Mouse (Mus musculus) intestine, embryonic 14.5 days (tissue): ENCODE results near the gene Cdh8. TPM values are rescaled to one million over a fixed set of nuclear protein-coding genes. Genes with fewer than 3 reads are reported as not detected.

ENCODE experiments used
- ATAC-seq: fragments of 200-750 bp; cut with Nextera tagmentation; replicated peaks from 2 replicates; pipeline ENCODE4 v1.8.0; 2017; ENCODE audit warnings: low read depth, moderate number of reproducible peaks, moderate TSS enrichment, moderate library complexity; ENCODE audit not compliant: low FRiP score, low TSS enrichment
- DNase-seq: peaks from one replicate; pipeline ENCODE4 v3.0.0-alpha.2; 2018; ENCODE audit warnings: low spot score
- H3K27ac ChIP-seq: fragments of 300-500 bp; sonication (generic); 2 replicates; pipeline ENCODE4 v1.5.1; 2014; ENCODE audit warnings: low read depth, mild to moderate bottlenecking, control low read depth
- H3K27me3 ChIP-seq: fragments of 300-500 bp; sonication (generic); replicated peaks from 2 replicates; pipeline ENCODE4 v1.6.1; 2014; ENCODE audit warnings: low read length, control low read depth; ENCODE audit not compliant: control insufficient read depth, insufficient read depth
- H3K36me3 ChIP-seq: fragments of 300-500 bp; sonication (generic); 2 replicates; pipeline ENCODE4 v1.6.1; 2014; ENCODE audit warnings: low read length, control low read depth; ENCODE audit not compliant: control insufficient read depth, insufficient read depth
- H3K4me1 ChIP-seq: fragments of 300-500 bp; sonication (generic); replicated peaks from 2 replicates; pipeline ENCODE4 v1.6.1; 2014; ENCODE audit warnings: low read length, control low read depth, mixed read lengths; ENCODE audit not compliant: control insufficient read depth, insufficient read depth
- H3K4me2 ChIP-seq: fragments of 300-500 bp; sonication (generic); 2 replicates; pipeline ENCODE4 v1.6.1; 2014; ENCODE audit warnings: low read length
- H3K4me3 ChIP-seq: fragments of 300-500 bp; sonication (generic); 2 replicates; pipeline ENCODE4 v1.5.1; 2014; ENCODE audit warnings: low read depth, low read length, control low read depth, mixed read lengths
- H3K9ac ChIP-seq: fragments of 300-500 bp; sonication (generic); 2 replicates; pipeline ENCODE4 v1.6.1; 2014; ENCODE audit warnings: mild to moderate bottlenecking, low read length
- H3K9me3 ChIP-seq: fragments of 300-500 bp; sonication (generic); 2 replicates; pipeline ENCODE4 v1.6.1; 2016; ENCODE audit warnings: low read length, control low read depth; ENCODE audit not compliant: control insufficient read depth
- WGBS: fragments of 180-500 bp; shearing (Covaris S2); extraction: QIAGEN DNeasy Blood & Tissue Kit; methylation state at CpG from one replicate; pipeline ENCODE4 v1.1.7; 2014; 5-methylcytosine and 5-hydroxymethylcytosine counted together
- polyA plus RNA-seq: library from polyadenylated mRNA; unstranded; fragments of >200 nt; fragmentation: Nextera tagmentation; extraction: Ambion mirVana; gene quantifications from 2 replicates; pipeline ENCODE4 v1.2.1, GENCODE M21; 2014

The Cdh8 gene
- polyA plus RNA-seq, 1 experiment from 2014 or later: 1.1 TPM

DNA sequence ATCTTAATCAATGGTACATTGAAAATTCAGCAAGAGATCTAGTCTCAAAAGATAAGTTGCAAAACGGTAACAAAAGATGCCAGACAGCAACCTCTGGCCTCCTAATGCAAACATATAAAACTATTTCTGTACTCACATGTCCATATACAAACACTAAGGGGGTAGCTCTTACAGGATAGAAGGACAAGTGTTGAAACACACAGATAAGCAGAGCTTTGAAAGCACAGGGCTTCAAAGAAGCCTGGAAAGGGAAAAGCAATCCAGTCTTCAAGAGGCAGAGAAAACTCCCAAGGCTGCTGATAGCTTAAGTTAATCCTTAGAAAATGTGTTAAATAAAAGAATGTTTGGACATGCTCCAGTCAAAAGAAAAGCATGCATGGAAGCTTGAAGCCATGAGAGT, 77.0 kb downstream of the Cdh8 start:
- Histone ChIP-seq H3K27ac (no peak overlapping the region), H3K9me3 (no peaks in the 10 kb centered on the region), H3K36me3 (no peaks in the 10 kb centered on the region), H3K4me3 (no peak overlapping the region), H3K4me1 (no peaks in the 10 kb centered on the region), H3K9ac (no peak overlapping the region), H3K4me2 (no peak overlapping the region), H3K27me3 (no peaks in the 10 kb centered on the region)
- ATAC-seq (no peak), DNase-seq (no peak)
- 31% methylated on average over 1 of the region's 1 CpGs for WGBS

GRCm38 (mm10) chr8:99327559-99327958, 88.7 kb downstream of the Cdh8 start:
- no peak overlapping the region for H3K27ac ChIP-seq
- no peak overlapping the region for H3K4me3 ChIP-seq
- no peaks in the 10 kb centered on the region for H3K27me3 ChIP-seq
- WGBS: 63% methylated on average over 5 of the region's 5 CpGs
- H3K9ac ChIP-seq: no peak overlapping the region
- H3K4me1 ChIP-seq: no peaks in the 10 kb centered on the region
- H3K36me3 ChIP-seq: no peaks in the 10 kb centered on the region
- DNase-seq: no peak
- no peak overlapping the region for H3K4me2 ChIP-seq
- no peak for ATAC-seq
- no peaks in the 10 kb centered on the region for H3K9me3 ChIP-seq

DNA sequence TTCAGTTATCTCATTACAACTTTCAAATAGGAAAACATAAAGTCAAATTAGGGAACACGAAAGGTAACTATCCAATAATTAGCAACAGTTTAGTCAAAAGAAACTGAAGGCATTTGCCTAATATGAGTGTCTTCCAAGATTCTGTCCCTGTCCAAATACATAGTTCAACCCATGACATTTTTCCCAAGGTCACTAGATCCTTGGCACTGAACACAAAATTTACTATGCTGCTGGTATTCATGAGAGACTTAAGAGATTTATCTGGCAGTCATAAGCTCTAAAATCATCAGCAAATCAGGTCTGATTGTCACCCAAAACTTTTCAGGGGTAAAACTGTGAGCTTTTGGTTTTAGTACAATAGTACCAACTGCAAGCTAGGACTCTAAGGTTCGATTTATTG, 101.7 kb downstream of the Cdh8 start:
- DNase-seq: no peak
- no peak overlapping the region for H3K9ac ChIP-seq
- H3K4me3 ChIP-seq: no peak overlapping the region
- WGBS: 74% methylated on average over 2 of the region's 2 CpGs
- no peaks in the 10 kb centered on the region for H3K27me3 ChIP-seq
- H3K27ac ChIP-seq: no peak overlapping the region
- ATAC-seq: no peak
- H3K9me3 ChIP-seq: no peaks in the 10 kb centered on the region
- no peaks in the 10 kb centered on the region for H3K36me3 ChIP-seq
- no peaks in the 10 kb centered on the region for H3K4me1 ChIP-seq
- no peak overlapping the region for H3K4me2 ChIP-seq

DNA sequence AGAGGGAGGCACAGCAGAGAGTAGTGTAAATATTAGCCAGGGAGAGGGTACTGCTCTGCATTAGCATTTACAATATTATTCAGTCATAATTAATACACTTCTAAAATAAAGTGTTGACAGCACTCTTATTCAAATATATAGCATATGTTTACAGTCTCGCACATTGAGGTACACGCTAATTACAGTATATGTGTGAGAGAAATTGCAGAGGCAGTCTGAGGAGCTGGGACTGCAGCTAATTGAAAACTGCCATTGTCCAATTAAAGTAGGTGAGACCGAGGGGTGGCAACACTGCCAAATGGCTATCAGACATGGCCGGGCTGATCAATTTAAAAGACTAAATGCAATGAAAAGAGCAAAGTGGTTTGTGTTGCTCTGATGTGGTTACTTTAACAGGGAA, 112.1 kb downstream of the Cdh8 start:
- Histone ChIP-seq H3K4me3 (no peak overlapping the region), H3K4me1 (no peaks in the 10 kb centered on the region), H3K27me3 (no peaks in the 10 kb centered on the region), H3K27ac (no peak overlapping the region), H3K9me3 (no peaks in the 10 kb centered on the region), H3K9ac (no peak overlapping the region), H3K36me3 (no peaks in the 10 kb centered on the region), H3K4me2 (no peak overlapping the region)
- DNase-seq (no peak), ATAC-seq (no peak)
- WGBS: 88% methylated on average over 4 of the region's 4 CpGs

- Histone ChIP-seq H3K9me3 (no peaks in the 10 kb centered on the region), H3K27me3 (no peaks in the 10 kb centered on the region), H3K4me1 (no peaks in the 10 kb centered on the region), H3K9ac (no peak overlapping the region), H3K4me3 (no peak overlapping the region), H3K4me2 (no peak overlapping the region), H3K27ac (no peak overlapping the region), H3K36me3 (no peaks in the 10 kb centered on the region)
- ATAC-seq: no peak
- WGBS: 85% methylated on average over 1 of the region's 1 CpGs
- no peak for DNase-seq
Observed at GRCm38 (mm10) chr8:99290201-99290600, 126.1 kb downstream of the Cdh8 start.

DNA sequence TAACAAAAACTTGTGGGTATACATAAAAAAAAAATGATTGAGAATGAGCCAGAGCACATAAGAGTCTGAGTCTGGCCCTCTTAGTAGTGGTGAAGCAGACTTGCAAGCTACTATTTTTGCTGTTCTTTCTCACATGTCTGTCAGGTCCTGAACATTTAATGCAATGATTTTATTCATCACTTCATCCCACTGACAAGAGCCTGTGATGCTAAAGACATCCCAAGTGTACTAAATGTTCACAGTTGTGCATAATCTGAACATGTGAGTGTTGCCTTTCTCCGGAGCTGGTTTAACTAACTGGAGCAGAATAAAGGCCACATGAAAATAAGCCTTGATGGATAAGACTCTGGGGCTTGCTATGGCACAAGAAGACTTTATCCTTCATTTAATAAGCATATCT, 131.2 kb downstream of the Cdh8 start:
- H3K9me3 ChIP-seq: no peaks in the 10 kb centered on the region
- H3K4me1 ChIP-seq: no peaks in the 10 kb centered on the region
- no peak overlapping the region for H3K4me2 ChIP-seq
- no peaks in the 10 kb centered on the region for H3K36me3 ChIP-seq
- H3K27ac ChIP-seq: no peak overlapping the region
- H3K4me3 ChIP-seq: no peak overlapping the region
- ATAC-seq (no peak), DNase-seq (no peak)
- 94% methylated on average over 1 of the region's 1 CpGs for WGBS
- no peak overlapping the region for H3K9ac ChIP-seq
- no peaks in the 10 kb centered on the region for H3K27me3 ChIP-seq

- H3K27me3 ChIP-seq: no peaks in the 10 kb centered on the region
- H3K4me1 ChIP-seq: no peaks in the 10 kb centered on the region
- H3K4me3 ChIP-seq: no peak overlapping the region
- no peaks in the 10 kb centered on the region for H3K9me3 ChIP-seq
- ATAC-seq (no peak), DNase-seq (no peak)
- no peaks in the 10 kb centered on the region for H3K36me3 ChIP-seq
- H3K27ac ChIP-seq: no peak overlapping the region
- no peak overlapping the region for H3K4me2 ChIP-seq
- no peak overlapping the region for H3K9ac ChIP-seq
Observed at GRCm38 (mm10) chr8:99280375-99280774, 135.9 kb downstream of the Cdh8 start.

GRCm38 (mm10) chr8:99267133-99267532, 149.1 kb downstream of the Cdh8 start:
- DNase-seq (no peak), ATAC-seq (no peak)
- 78% methylated on average over 3 of the region's 3 CpGs for WGBS
- H3K27me3 ChIP-seq: no peaks in the 10 kb centered on the region
- no peaks in the 10 kb centered on the region for H3K36me3 ChIP-seq
- no peak overlapping the region for H3K4me2 ChIP-seq
- no peak overlapping the region for H3K4me3 ChIP-seq
- no peaks in the 10 kb centered on the region for H3K4me1 ChIP-seq
- no peak overlapping the region for H3K27ac ChIP-seq
- no peaks in the 10 kb centered on the region for H3K9me3 ChIP-seq
- no peak overlapping the region for H3K9ac ChIP-seq

DNA sequence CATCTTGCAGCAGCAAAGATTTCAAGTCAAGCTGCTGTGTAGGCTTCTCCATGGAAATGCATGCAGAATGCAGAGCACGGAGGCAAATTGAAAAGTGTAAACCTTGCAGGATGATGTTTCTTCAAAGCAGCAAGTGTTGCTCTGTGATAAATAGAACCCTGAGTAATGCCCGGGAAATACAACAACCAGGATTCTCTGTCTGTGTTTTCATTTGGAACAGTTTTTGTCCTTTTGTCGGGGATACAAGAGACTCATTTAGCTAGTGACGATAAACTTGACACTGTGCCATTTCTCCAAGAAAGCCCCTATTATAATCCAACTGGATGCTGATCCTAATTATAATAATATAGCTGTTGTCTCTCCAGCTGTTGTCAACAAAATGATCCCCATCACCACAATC, 181.9 kb downstream of the Cdh8 start:
- no peak for DNase-seq
- H3K9me3 ChIP-seq: no peaks in the 10 kb centered on the region
- WGBS: 83% methylated on average over 4 of the region's 4 CpGs

More for the DNA sequence above, 181.9 kb downstream of the Cdh8 start:
- ATAC-seq: no peak
- Histone ChIP-seq H3K27ac (no peak overlapping the region), H3K4me3 (no peak overlapping the region), H3K4me1 (no peaks in the 10 kb centered on the region), H3K36me3 (no peaks in the 10 kb centered on the region), H3K27me3 (no peaks in the 10 kb centered on the region), H3K4me2 (no peak overlapping the region), H3K9ac (no peak overlapping the region)
